Mouse (Mus musculus) limb, embryonic 12.5 days (tissue): ENCODE data around the gene Lrrc9. TPM values are rescaled to one million over a fixed set of nuclear protein-coding genes. Genes with fewer than 3 reads are reported as not detected.

Experiments
- ATAC-seq: fragments of 200-750 bp; cut with Nextera tagmentation; 2 replicates; pipeline ENCODE4 v1.8.0; 2017; ENCODE audit warnings: low read depth, moderate TSS enrichment; ENCODE audit not compliant: insufficient number of reproducible peaks, insufficient read depth, low FRiP score, low TSS enrichment
- H3K27ac ChIP-seq: fragments of 300-500 bp; sonication (generic); 2 replicates; pipeline ENCODE4 v1.5.1; 2016; ENCODE audit warnings: mild to moderate bottlenecking, moderate library complexity
- H3K27me3 ChIP-seq: fragments of 300-500 bp; sonication (generic); 2 replicates; pipeline ENCODE4 v1.6.1; 2016; ENCODE audit warnings: mild to moderate bottlenecking, moderate library complexity
- H3K36me3 ChIP-seq: fragments of 300-500 bp; sonication (generic); 2 replicates; pipeline ENCODE4 v1.6.1; 2016; ENCODE audit warnings: mild to moderate bottlenecking, moderate library complexity
- H3K4me1 ChIP-seq: fragments of 300-500 bp; sonication (generic); replicated peaks from 2 replicates; pipeline ENCODE4 v1.6.1; 2016
- H3K4me2 ChIP-seq: fragments of 300-500 bp; sonication (generic); 2 replicates; pipeline ENCODE4 v1.6.1; 2016; ENCODE audit warnings: mild to moderate bottlenecking, moderate library complexity
- H3K4me3 ChIP-seq: fragments of 300-500 bp; sonication (generic); replicated peaks from 2 replicates; pipeline ENCODE4 v1.5.1; 2016; ENCODE audit warnings: mild to moderate bottlenecking
- H3K9ac ChIP-seq: fragments of 300-500 bp; sonication (generic); replicated peaks from 2 replicates; pipeline ENCODE4 v1.6.1; 2016; ENCODE audit warnings: mild to moderate bottlenecking, moderate library complexity
- H3K9me3 ChIP-seq: fragments of 300-500 bp; sonication (generic); 2 replicates; pipeline ENCODE4 v1.6.1; 2016; ENCODE audit warnings: mild to moderate bottlenecking, moderate library complexity
- WGBS: fragments of 180-500 bp; shearing (Covaris S2); methylation state at CpG from one replicate; pipeline ENCODE4 v1.1.7; 2016; 5-methylcytosine and 5-hydroxymethylcytosine counted together
- polyA plus RNA-seq: library from polyadenylated mRNA; unstranded; fragments of >200 nt; fragmentation: Nextera tagmentation; extraction: Ambion mirVana; gene quantifications from 2 replicates; pipeline ENCODE4 v1.2.1, GENCODE M21; 2016

The Lrrc9 gene
- polyA plus RNA-seq, 1 experiment from 2014 or later, result 1.2 TPM

DNA sequence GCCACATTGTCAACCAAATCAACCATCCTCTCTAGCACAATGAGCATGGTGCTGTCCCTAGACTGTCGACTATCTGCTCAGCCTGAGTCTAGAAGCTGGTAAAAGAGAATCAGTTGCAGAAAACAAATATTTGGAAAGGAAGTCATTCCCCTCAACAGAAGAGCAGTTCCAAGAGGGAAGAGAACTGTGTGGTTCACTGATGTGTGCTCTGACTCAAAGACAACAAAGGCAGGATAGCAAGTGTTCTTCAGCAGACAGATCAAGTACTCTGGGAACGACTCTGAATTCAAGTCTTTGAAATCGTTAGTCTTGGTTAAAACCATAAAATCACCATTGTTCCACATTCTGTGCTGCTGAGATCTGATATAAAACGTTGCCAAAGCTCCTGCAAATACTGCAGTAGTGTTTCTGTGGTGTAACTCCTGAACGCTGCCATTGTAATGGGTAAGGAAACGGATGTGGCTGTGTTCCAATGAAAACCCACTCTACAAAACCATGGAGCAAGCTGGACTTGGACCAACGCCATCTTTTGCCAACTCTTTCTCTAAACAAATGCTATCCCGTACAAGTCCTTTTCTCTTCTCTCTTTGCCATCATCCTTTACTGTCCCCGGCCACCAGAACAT, 8.3 kb upstream of the Lrrc9 start:
- H3K4me2 ChIP-seq, result no peak overlapping the region
- H3K27me3 ChIP-seq, result no peaks in the 10 kb centered on the region
- H3K4me3 ChIP-seq, result no peak overlapping the region
- no peak for ATAC-seq
- H3K9me3 ChIP-seq, result no peaks in the 10 kb centered on the region
- no peaks in the 10 kb centered on the region for H3K4me1 ChIP-seq
- H3K9ac ChIP-seq, result no peak overlapping the region
- 78% methylated on average over 9 of the region's 9 CpGs for WGBS
- H3K36me3 ChIP-seq, result no peaks in the 10 kb centered on the region
- H3K27ac ChIP-seq, result no peak overlapping the region

- Histone ChIP-seq H3K9me3 (no peaks in the 10 kb centered on the region), H3K4me2 (no peak overlapping the region), H3K9ac (no peak overlapping the region), H3K27ac (no peak overlapping the region), H3K27me3 (no peaks in the 10 kb centered on the region), H3K36me3 (no peaks in the 10 kb centered on the region), H3K4me3 (no peak overlapping the region), H3K4me1 (no peaks in the 10 kb centered on the region)
- no peak for ATAC-seq
- 74% methylated on average over 10 of the region's 10 CpGs for whole genome bisulfite sequencing
These were observed 3.9 kb upstream of the Lrrc9 start for GRCm38 (mm10) chr12:72437676-72438341.

DNA sequence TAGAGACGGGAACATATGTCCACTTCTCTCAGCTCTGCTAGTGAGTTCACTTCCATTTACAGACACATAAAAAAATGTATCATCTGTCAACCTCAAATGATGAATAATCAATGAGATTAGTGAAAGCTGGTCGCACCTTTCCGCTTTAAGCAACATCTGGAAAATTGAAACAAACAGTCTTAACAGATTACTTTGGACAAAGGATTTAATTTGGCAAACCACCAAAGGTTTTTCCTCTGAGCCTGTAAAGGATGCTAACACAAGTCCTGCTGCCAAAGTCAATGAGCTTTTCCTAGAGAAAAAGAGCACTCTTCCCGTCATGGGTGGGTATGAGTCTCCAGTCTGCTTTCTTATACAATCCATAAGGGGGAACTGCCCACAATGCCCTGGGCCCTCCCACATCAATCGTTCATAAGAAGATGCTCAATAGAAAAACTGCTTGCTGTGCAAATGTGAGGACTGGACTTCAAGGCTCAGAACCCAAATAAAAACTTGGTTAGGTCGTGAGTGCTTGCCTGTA, 2.6 kb upstream of the Lrrc9 start:
- H3K9ac ChIP-seq, result no peak overlapping the region
- H3K27me3 ChIP-seq, result no peaks in the 10 kb centered on the region
- no peak for ATAC-seq
- 78% methylated on average over 6 of the region's 6 CpGs for WGBS
- no peak overlapping the region for H3K27ac ChIP-seq
- no peak overlapping the region for H3K4me2 ChIP-seq
- H3K4me1 ChIP-seq, result no peaks in the 10 kb centered on the region
- no peaks in the 10 kb centered on the region for H3K36me3 ChIP-seq
- no peak overlapping the region for H3K4me3 ChIP-seq
- no peaks in the 10 kb centered on the region for H3K9me3 ChIP-seq

- 83% methylated on average over 17 of the region's 17 CpGs for WGBS
- H3K27ac ChIP-seq, result no peak overlapping the region
- no peaks in the 10 kb centered on the region for H3K27me3 ChIP-seq
- H3K4me2 ChIP-seq, result no peak overlapping the region
- H3K9me3 ChIP-seq, result no peaks in the 10 kb centered on the region
- no peak for ATAC-seq
- H3K4me1 ChIP-seq, result no peaks in the 10 kb centered on the region
- no peak overlapping the region for H3K4me3 ChIP-seq
- H3K36me3 ChIP-seq, result no peaks in the 10 kb centered on the region
- H3K9ac ChIP-seq, result no peak overlapping the region
These were observed 12.3 kb downstream of the Lrrc9 start for GRCm38 (mm10) chr12:72453941-72454340.

DNA sequence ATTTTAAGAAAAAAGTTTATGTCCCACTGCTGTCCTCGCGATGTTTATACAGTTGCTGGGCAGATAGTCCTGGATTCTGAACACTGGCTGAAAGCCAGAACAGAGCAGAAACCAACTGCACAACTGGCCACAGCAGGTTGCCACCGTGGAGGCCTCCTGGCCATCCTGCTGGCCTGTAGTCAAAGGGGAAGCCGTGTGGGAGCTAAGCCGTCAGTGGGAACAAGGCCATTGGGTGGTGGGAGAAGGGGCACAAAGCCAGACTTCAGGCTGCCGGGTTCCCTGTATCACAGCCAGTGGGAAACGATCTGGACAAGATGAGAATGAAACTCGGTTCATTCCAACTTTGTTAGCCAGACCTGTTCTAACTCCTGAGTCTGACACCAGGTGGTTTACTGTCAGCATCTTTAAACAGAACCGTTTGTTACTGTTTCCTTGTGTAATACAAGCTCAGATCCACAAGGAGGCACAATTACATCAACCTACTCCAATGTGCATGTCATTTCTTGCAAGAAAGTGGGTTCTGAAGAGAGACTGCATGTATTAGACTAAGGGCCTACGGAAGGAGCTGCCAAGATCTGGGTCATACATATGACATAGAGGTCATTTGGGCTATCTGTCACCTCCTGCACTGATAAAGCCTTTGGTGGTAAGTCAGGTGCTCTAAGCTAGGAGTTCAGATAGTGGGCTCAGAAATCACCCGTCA, 19.7 kb downstream of the Lrrc9 start:
- Histone ChIP-seq H3K36me3 (no peaks in the 10 kb centered on the region), H3K27ac (no peak overlapping the region), H3K27me3 (no peaks in the 10 kb centered on the region), H3K9me3 (no peaks in the 10 kb centered on the region), H3K4me1 (no peaks in the 10 kb centered on the region), H3K4me3 (no peak overlapping the region), H3K9ac (no peak overlapping the region), H3K4me2 (no peak overlapping the region)
- 62% methylated on average over 11 of the region's 11 CpGs for WGBS
- no peak for ATAC-seq

GRCm38 (mm10) chr12:72461894-72462530, 20.3 kb downstream of the Lrrc9 start:
- ATAC-seq, result no peak
- no peak overlapping the region for H3K4me2 ChIP-seq

GRCm38 (mm10) chr12:72465826-72466501, 24.3 kb downstream of the Lrrc9 start:
- Histone ChIP-seq H3K4me2 (no peak overlapping the region), H3K9me3 (no peaks in the 10 kb centered on the region), H3K36me3 (no peaks in the 10 kb centered on the region), H3K27me3 (no peaks in the 10 kb centered on the region), H3K27ac (no peak overlapping the region), H3K9ac (no peak overlapping the region), H3K4me3 (no peak overlapping the region), H3K4me1 (no peaks in the 10 kb centered on the region)
- 91% methylated on average over 5 of the region's 5 CpGs for WGBS
- no peak for ATAC-seq

More at GRCm38 (mm10) chr12:72461894-72462530, 20.3 kb downstream of the Lrrc9 start:
- Histone ChIP-seq H3K4me1 (no peaks in the 10 kb centered on the region), H3K27ac (no peak overlapping the region), H3K27me3 (no peaks in the 10 kb centered on the region), H3K36me3 (no peaks in the 10 kb centered on the region), H3K4me3 (no peak overlapping the region), H3K9ac (no peak overlapping the region), H3K9me3 (no peaks in the 10 kb centered on the region)
- 46% methylated on average over 5 of the region's 5 CpGs for WGBS

DNA sequence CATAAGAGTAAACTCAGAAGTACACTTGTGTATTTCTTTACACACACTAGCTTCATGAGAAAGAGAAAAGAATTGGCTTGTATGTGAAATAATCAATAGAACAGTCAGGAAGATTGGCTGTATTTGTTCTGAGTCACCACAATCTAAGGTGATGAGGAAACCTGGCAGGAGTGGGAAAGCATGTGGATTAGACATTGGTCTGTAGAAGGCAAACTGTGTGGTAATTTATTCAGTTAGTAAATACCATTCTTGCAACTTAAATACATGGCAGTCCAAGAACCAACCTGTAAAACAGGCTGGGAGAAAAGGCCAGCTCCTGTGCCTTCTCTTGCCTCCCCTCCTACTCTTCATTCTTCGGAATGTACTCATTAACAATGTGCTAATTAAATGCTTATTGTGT, 25.6 kb downstream of the Lrrc9 start:
- Histone ChIP-seq H3K27me3 (no peaks in the 10 kb centered on the region), H3K4me1 (no peaks in the 10 kb centered on the region), H3K27ac (no peak overlapping the region), H3K9ac (no peak overlapping the region), H3K9me3 (no peaks in the 10 kb centered on the region), H3K4me3 (no peak overlapping the region), H3K36me3 (no peaks in the 10 kb centered on the region), H3K4me2 (no peak overlapping the region)
- WGBS, result 83% methylated on average over 1 of the region's 1 CpGs
- ATAC-seq, result no peak

- 86% methylated on average over 4 of the region's 4 CpGs for WGBS
- Histone ChIP-seq H3K27ac (no peak overlapping the region), H3K4me1 (no peaks in the 10 kb centered on the region), H3K4me2 (no peak overlapping the region), H3K27me3 (no peaks in the 10 kb centered on the region), H3K36me3 (no peaks in the 10 kb centered on the region), H3K4me3 (no peak overlapping the region), H3K9me3 (no peaks in the 10 kb centered on the region), H3K9ac (no peak overlapping the region)
- no peak for ATAC-seq
These were observed 26.1 kb downstream of the Lrrc9 start for GRCm38 (mm10) chr12:72467789-72468188.

- Histone ChIP-seq H3K9me3 (no peaks in the 10 kb centered on the region), H3K4me2 (no peak overlapping the region), H3K27me3 (no peaks in the 10 kb centered on the region), H3K36me3 (no peaks in the 10 kb centered on the region), H3K4me1 (no peaks in the 10 kb centered on the region), H3K4me3 (no peak overlapping the region), H3K27ac (no peak overlapping the region), H3K9ac (no peak overlapping the region)
- no peak for ATAC-seq
- 94% methylated on average over 2 of the region's 2 CpGs for WGBS
These were observed 35.2 kb downstream of the Lrrc9 start for GRCm38 (mm10) chr12:72476773-72477450.
